Mouse (Mus musculus) megakaryocyte, embryonic 14.5 days (primary cell): ENCODE results near the gene Pxn. TPM values are rescaled to one million over a fixed set of nuclear protein-coding genes. Genes with fewer than 3 reads are reported as not detected.

Experiments
- H3K27me3 ChIP-seq: replicated peaks from 2 replicates; pipeline ENCODE3; 2012; ENCODE audit warnings: inconsistent platforms
- H3K36me3 ChIP-seq: replicated peaks from 2 replicates; pipeline ENCODE3; 2012; ENCODE audit warnings: low read length, inconsistent platforms, mixed read lengths
- H3K4me1 ChIP-seq: 2 replicates; pipeline ENCODE4 v1.6.1; 2012; ENCODE audit warnings: inconsistent platforms
- H3K4me3 ChIP-seq: replicated peaks from 2 replicates; pipeline ENCODE3; 2012; ENCODE audit warnings: moderate library complexity, mild to moderate bottlenecking, inconsistent platforms
- H3K9me3 ChIP-seq: 2 replicates; pipeline ENCODE4 v1.6.1; 2012; ENCODE audit warnings: inconsistent platforms
- FLI1 ChIP-seq: IDR thresholded peaks from 2 replicates; pipeline ENCODE4 v1.6.1; 2012; ENCODE audit warnings: low read length, inconsistent platforms, mixed read lengths
- GATA1 ChIP-seq: IDR thresholded peaks from 3 replicates; pipeline ENCODE4 v1.6.1; 2012; ENCODE audit warnings: mixed read lengths, low read length, inconsistent platforms, borderline replicate concordance
- polyA plus RNA-seq: library from polyadenylated mRNA; stranded (reverse); fragments of >175 nt; gene quantifications from 2 replicates; pipeline ENCODE4 v1.2.3, GENCODE M21; 2012; ENCODE audit warnings: low replicate concordance; ENCODE audit not compliant: insufficient read depth

The Pxn gene
- polyA plus RNA-seq, 1 experiment: 63.1 TPM

DNA sequence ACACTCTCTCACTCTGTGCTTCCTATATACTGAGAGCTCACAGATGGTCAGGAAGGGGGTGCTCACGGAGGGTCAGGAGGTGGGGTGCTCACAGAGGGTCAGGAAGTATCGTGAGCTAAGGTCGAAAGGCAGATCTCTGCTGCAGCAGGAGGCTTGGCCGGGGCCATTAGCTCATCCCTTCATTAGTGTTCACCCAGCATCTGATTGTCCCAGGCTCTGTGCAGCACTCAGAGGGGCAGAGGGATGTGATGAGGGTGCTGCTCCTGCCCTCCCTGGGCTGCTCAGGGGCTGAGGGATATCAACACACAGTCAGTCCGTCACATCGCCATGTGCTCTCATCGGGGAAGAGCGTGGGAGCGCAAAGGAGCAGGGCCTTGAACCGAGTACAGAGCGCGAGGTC, 18.0 kb downstream of the Pxn start:
- Histone ChIP-seq H3K27me3 (no peaks in the 10 kb centered on the region), H3K36me3 (peaks cover 46% of the 10 kb centered on the region), H3K4me3 (peak overlapping the region; percentile 77), H3K9me3 (no peaks in the 10 kb centered on the region), H3K4me1 (peaks cover 93% of the 10 kb centered on the region)
- TF ChIP-seq GATA1: no peak

DNA sequence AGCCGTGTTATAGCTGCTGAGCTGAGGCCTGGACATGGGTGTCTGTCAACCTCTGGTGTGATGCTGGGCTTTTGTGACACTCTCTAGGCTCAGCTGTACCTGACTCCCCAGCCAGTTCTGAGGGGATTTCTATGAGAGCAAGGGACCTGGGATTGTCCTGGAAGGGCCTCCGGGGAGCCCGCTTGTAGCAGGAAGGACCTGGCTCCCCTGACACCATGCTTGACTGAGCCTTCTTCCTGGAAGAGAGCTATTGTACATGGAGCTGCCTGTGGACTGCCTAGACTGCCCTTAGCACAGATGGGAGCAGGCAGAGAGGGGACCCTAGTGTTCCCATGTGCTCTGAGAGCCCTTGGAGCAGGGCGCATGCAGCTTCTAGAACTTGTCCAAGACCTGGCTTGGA, 18.9 kb downstream of the Pxn start:
- Histone ChIP-seq H3K4me1 (peaks cover 96% of the 10 kb centered on the region), H3K4me3 (no peak overlapping the region), H3K9me3 (no peaks in the 10 kb centered on the region), H3K27me3 (no peaks in the 10 kb centered on the region), H3K36me3 (peaks cover 46% of the 10 kb centered on the region)
- TF ChIP-seq FLI1 (no peak), GATA1 (no peak)

DNA sequence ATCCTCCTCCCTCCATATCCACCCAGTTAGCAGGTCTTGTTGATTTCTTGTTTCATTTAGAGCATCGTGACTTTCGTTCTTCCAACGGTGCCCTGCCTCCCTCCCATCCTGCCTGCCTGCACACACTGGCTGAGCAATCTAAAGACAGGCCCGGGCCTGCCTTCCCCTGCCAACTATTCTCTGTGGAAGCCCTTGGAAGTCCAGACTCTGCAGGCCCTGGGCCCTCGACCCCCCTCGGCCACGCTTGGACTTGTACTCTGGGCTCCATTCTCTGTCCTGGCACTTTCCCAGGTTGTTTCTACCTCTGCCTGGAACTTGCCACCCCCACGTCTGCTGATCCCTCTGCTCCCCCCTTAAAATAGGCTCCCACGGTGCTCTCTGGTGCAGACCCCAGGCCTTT, 19.5 kb downstream of the Pxn start:
- H3K4me1 ChIP-seq: peaks cover 96% of the 10 kb centered on the region
- no peaks in the 10 kb centered on the region for H3K9me3 ChIP-seq
- no peaks in the 10 kb centered on the region for H3K27me3 ChIP-seq
- peaks cover 44% of the 10 kb centered on the region for H3K36me3 ChIP-seq
- no peak for TF ChIP-seq GATA1
- no peak for TF ChIP-seq FLI1
- H3K4me3 ChIP-seq: no peak overlapping the region

DNA sequence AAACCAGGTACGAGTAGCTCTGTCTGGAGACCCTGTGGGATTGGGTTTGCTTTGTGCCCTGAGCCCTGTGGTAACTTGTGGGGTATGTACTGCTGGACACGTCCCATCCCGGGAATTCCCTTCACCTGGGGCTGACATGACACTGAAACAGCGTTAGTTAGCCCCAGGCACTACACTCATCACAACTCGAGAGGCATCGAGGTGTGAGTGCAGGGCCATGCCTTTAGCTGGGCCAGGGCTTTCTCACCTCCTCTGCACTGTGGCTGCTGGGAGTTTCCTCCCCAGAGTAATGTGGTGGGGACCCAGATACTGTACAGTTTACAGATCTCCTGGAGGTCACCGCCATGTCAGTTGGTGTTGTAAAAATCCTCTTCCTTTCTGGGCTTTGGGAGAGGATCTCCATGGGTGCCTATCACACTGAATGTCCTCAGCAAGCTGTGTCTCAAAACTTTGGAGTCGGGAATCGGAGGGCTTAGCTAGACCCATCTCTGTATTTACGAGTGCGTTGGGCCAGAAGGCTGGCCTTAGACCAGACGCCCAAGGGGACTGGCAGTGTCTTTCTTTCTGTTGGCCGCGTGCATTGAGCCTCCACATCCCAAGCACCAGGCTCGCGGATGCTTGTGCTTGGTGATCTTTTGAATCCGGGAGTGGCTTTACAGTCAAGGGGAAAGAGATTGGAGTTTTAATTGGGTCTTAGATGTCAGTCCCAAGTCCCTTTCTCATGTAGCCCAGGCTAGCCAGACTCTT, 20.2 kb downstream of the Pxn start:
- Histone ChIP-seq H3K4me1 (peaks cover 96% of the 10 kb centered on the region), H3K9me3 (no peaks in the 10 kb centered on the region), H3K36me3 (peaks cover 44% of the 10 kb centered on the region), H3K27me3 (no peaks in the 10 kb centered on the region), H3K4me3 (no peak overlapping the region)
- TF ChIP-seq FLI1: no peak
- no peak for TF ChIP-seq GATA1

DNA sequence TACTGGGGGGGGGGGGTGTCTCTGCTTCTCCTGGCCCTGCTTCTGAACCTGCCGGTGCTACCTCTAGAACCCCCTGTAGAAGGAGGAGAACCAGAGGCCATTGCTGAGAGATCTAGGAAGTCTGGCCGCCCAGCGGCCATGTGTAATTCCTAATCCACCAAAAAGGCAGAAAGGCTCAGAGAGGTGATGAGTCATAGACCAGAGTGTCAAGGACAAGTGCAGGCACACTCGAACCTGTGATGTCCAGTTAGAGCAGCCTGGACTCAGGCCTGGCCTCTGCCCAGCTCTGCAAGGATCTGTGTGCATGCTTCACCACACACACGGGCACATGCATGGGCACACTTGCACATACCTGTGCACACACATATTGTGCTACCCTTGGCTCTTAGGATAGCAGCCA, 21.7 kb downstream of the Pxn start:
- no peaks in the 10 kb centered on the region for H3K27me3 ChIP-seq
- peaks cover 48% of the 10 kb centered on the region for H3K36me3 ChIP-seq
- H3K4me1 ChIP-seq: peaks cover 96% of the 10 kb centered on the region
- no peaks in the 10 kb centered on the region for H3K9me3 ChIP-seq
- peak overlapping the region; percentile 50 for H3K4me3 ChIP-seq
- no peak for TF ChIP-seq FLI1
- no peak for TF ChIP-seq GATA1

DNA sequence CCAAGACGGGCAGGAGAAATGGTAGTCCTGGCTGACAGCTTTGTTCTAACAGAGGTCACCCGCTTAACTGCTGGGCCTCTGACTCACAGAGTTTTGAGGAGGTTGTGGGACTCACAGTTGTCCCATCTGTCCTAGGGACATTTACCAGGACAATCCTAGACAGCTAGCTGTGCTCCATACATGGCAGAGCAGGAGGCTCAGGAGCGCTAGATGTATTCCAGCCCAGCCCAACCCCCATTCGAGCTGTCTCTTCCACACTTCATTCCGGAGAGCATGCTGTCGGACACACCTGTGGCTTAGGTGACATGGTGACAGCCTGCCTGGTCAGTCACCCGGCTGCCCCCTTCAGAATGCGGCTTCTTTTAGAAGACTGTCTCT, 22.9 kb downstream of the Pxn start:
- H3K27me3 ChIP-seq: no peaks in the 10 kb centered on the region
- H3K4me1 ChIP-seq: peaks cover 96% of the 10 kb centered on the region
- peak overlapping the region; percentile 87 for H3K4me3 ChIP-seq
- H3K36me3 ChIP-seq: peaks cover 48% of the 10 kb centered on the region
- H3K9me3 ChIP-seq: no peaks in the 10 kb centered on the region
- TF ChIP-seq GATA1: no peak
- TF ChIP-seq FLI1: no peak

DNA sequence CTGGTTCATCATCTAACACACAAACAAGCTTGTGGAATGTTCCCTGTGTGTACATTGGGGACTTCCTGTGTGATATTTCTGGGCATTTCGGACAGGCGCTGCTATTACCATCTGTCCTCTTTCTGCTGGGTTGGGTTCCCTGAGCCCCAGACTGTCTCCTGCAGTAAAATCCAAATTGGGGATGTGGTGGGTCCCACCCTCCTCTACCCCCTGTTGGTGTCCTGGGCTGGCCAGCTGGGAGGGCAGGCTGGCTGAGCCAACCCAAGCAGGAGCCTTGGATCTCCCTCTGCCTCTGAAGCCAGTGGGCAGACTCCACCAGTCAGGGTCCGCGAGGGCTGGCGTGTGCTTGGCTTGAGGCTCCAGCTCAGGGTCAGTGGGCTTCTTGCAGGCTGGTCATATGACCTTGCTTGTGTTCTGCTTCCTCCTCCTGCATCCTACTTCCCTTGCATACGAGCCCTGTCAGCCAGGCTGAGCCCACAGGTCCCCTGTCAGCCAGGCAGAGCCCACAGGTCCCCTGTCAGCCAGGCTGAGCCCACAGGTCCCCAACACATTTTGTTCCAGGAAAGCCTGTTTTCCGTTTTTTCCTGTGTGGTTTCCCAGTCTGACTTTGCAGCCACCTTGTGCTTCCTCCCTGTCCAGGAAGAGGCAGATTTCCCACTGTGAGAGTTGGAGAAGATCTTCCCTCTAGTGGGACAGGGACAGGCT, 23.4 kb downstream of the Pxn start:
- no peak for TF ChIP-seq FLI1
- no peak for TF ChIP-seq GATA1
- Histone ChIP-seq H3K27me3 (no peaks in the 10 kb centered on the region), H3K36me3 (peaks cover 42% of the 10 kb centered on the region), H3K4me3 (peak overlapping the region; percentile 87), H3K4me1 (peaks cover 96% of the 10 kb centered on the region), H3K9me3 (no peaks in the 10 kb centered on the region)

DNA sequence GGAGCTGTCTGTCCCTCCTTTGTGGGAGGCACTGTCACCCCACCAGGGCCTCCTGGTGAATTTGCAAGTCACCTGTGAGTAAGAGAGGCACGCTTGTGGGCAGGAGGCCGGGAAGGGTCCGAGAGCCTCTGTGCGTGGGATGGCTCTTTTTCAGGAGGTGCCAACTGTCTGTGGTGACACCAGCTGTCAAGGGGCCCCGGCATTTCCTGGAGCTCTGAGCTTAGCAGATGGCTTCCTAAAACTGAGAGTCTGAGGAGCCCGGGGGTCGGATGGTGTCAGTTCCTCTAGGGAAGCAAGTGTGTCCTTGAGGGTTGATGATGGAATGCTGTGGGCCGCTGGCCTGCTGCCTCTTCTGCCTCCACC, 24.0 kb downstream of the Pxn start:
- H3K9me3 ChIP-seq: no peaks in the 10 kb centered on the region
- H3K4me3 ChIP-seq: peak overlapping the region; percentile 87
- TF ChIP-seq FLI1 (no peak), GATA1 (no peak)
- H3K36me3 ChIP-seq: peaks cover 37% of the 10 kb centered on the region
- peaks cover 96% of the 10 kb centered on the region for H3K4me1 ChIP-seq
- no peaks in the 10 kb centered on the region for H3K27me3 ChIP-seq

DNA sequence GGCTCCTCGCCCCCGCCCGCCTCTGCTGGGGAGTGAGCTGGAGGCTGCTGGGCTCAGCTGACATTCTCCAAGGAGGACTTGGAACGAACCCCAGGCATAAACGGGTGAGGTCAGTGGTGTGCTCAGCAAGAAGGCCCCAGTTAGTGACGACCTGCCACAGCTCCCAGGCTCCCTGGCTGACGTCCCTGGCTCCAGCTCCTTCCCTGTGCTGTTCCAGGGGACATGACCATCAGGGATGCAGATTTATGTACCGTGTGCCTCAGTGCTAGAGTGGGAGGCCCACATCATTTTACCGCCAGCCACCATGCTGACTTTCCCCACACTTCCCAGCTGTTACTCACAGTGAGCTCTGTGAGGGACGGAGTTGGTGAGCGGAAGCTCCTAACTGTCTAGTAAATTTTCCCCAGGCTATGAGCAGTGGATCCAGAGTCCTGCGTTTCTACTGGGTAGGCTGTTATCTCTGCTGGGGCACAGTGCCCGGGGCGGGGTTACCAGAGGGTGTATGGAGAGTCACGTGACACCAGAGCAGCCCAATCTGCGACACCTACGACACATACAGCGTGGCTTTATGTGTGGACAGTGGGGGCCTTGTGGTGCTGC, 25.3 kb downstream of the Pxn start:
- Histone ChIP-seq H3K27me3 (no peaks in the 10 kb centered on the region), H3K4me1 (peaks cover 96% of the 10 kb centered on the region), H3K9me3 (no peaks in the 10 kb centered on the region), H3K4me3 (peak overlapping the region; percentile 88), H3K36me3 (peaks cover 23% of the 10 kb centered on the region)
- TF ChIP-seq GATA1: no peak
- TF ChIP-seq FLI1: no peak

DNA sequence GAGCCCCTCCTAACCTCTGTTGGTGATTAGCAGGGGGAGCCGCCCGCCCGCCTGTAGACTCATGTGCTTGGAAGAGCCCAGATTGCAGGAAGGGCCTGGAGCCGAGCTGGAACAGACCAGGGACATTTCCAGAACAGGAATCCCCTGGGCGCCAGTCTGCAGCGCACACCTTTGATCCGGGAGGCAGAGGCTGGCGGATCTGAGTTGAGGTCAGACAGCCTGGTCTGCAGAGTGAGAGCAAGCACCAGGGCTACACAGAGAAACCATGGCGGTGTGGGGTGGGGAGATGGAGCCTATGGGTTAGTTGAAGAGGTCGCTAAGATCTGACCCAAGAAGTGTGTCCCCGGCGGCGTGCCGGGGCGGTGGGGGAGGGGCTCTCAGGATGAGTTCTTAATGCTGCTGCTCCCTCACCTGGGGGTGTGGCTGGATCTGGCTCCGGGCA, 27.8 kb downstream of the Pxn start:
- H3K27me3 ChIP-seq: no peaks in the 10 kb centered on the region
- TF ChIP-seq GATA1 (no peak), FLI1 (no peak)
- peaks cover 10% of the 10 kb centered on the region for H3K36me3 ChIP-seq
- peaks cover 94% of the 10 kb centered on the region for H3K4me1 ChIP-seq
- H3K4me3 ChIP-seq: peak overlapping the region; percentile 75
- no peaks in the 10 kb centered on the region for H3K9me3 ChIP-seq
